Mouse (Mus musculus) G1E (cell line): Measurements from ENCODE around the gene Tnpo2.
"Not testable (repeated sequence)": the region's sequence is repeated elsewhere in the genome, so short reads cannot be mapped to it uniquely, and the experiment has no call there.

Experiments
- CTCF ChIP-seq: IDR thresholded peaks from 2 replicates; pipeline ENCODE4 v1.5.1; 2012; ENCODE audit warnings: low read depth, low read length, inconsistent platforms, mixed read lengths
- GATA1 ChIP-seq: IDR thresholded peaks from 2 replicates; pipeline ENCODE4 v1.6.1; 2012; ENCODE audit warnings: borderline replicate concordance, low read length, inconsistent platforms, mixed read lengths
- GATA2 ChIP-seq: IDR thresholded peaks from 2 replicates; pipeline ENCODE4 v1.6.1; 2012; ENCODE audit warnings: low read depth, low read length, inconsistent platforms, borderline replicate concordance
- TAL1 ChIP-seq: conservative IDR thresholded peaks from 2 replicates; pipeline ENCODE4 v1.6.1; 2012; ENCODE audit warnings: low read depth, low read length, inconsistent platforms, mixed read lengths

DNA sequence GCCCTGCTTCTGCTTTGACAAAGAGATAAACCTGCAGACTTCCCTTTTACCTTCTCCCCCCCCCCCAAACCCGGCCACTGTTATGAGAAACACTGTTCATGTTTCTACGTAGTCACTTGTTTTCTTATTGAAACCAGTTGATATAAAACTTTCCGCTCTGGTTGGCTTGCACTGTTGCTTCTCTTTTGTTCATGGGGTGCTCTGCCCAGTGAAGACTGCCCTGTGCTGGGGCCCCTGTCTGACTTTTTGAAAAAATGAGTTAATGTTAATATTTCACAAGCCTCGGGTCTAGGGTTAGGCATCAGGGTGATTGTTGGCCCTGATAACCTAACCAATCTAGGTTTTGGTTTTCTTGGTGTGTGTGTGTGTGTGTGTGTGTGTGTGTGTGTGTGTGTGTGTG is 45.5 kb downstream of the Tnpo2 start:
- TF ChIP-seq CTCF, GATA1, TAL1, GATA2: not testable (repeated sequence)
